Mouse (Mus musculus) lung, adult 2 months (tissue): ENCODE measurements around the gene Ppig.

Experiments used
- CTCF ChIP-seq: fragments of 200-500 bp; IDR thresholded peaks from 2 replicates; pipeline ENCODE4 v1.5.1; 2011; ENCODE audit warnings: mild to moderate bottlenecking, low read length, control low read depth; ENCODE audit not compliant: insufficient read depth
- POLR2A ChIP-seq: fragments of 200-500 bp; IDR thresholded peaks from 2 replicates; pipeline ENCODE4 v1.6.1; 2011; ENCODE audit warnings: low read depth, mild to moderate bottlenecking, control low read depth, low read length, borderline replicate concordance; ENCODE audit errors: extremely low read depth

- no peak for TF ChIP-seq CTCF
- TF ChIP-seq POLR2A: no peak
Observed at GRCm38 (mm10) chr2:69700446-69700845, 21.9 kb upstream of the Ppig start.
